Mouse (Mus musculus): ENCODE data around the gene Lmntd1.

The Lmntd1 gene

DNA sequence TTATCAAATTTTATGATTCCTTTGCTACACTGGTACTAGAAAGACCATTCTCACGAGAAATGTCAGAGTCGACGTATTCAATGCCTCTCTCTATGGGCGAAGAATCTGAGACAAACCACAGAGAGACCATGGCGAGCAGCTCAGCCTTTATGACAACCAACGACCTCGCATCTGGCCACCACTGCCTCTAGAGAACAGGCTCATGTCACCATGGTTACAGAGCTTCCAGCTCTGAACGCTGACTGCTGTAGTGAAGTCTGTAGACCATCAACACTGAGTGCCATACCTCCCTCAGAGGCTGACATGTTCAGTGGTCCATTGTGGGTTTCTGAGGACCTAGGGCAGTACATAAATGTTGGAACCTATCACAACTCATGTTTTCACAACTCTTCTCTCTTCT is 180.2 kb downstream of the Lmntd1 start:
- no peak for DNase-seq (ENCODE audit: low spot score in 2 of 2)

- DNase-seq (ENCODE audit: low spot score in 2 of 2), result no peak
These were observed 181.1 kb downstream of the Lmntd1 start for GRCm38 (mm10) chr6:145432711-145433708.

DNA sequence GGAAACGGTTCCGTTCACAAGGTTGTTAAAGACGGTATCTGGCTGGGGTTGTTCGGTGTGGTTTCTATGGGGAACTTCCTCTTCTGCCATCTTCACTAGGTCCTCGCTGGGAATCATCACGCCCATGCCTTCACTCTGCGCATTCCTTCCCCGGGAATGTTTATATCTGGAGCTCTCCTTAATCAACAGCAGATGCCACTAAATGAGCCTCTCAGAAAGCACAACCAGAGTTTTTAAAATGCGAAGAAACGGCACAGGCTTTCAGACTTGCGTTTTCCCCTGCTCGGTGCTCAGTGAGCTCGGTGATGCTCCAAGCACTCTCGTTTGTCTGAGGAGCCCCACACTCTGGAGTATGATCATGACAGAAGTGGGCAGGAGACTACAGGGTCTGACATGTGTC is 182.4 kb downstream of the Lmntd1 start:
- no peak for DNase-seq (ENCODE audit: low spot score in 2 of 2)

DNA sequence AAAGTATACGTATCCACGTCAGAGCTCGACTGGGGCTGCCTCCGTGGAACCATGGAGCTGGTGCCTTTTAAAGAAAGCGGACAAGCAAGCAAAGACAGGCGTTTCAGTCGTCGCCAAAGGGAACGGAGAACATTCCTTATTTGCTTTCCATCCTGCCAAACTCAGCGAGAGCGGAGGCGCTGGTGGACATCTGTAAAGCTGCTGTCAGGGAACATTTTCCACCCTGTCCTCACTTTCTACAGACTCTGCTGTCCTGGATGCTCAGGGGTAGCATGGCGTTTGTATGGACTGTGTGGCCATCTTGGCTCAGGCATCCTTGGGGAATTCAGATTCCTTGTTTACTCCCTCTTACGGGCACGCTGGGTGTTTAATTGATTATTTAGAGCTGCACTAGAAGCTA is 186.7 kb downstream of the Lmntd1 start:
- DNase-seq (ENCODE audit: low spot score in 2 of 2), result no peak

DNA sequence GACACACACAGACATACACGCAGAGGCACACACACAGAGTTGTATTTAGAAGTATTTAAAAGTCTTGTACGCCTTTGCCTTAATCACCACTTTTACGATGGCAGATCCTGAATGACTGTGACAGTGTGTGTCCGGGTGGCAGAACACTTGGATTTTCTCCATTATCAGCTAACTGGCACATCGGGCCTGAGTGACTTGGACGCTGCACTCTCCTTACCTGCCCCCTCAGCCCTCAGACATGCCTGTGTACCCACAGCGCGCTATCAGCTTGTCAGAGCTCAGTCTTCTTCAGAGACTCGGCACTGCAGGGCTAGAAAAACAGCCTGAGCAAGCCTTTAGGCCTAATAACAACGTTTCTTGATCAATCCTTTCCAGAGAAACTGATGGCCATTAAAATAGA is 187.6 kb downstream of the Lmntd1 start:
- DNase-seq (ENCODE audit: low spot score in 2 of 2), result no peak

DNA sequence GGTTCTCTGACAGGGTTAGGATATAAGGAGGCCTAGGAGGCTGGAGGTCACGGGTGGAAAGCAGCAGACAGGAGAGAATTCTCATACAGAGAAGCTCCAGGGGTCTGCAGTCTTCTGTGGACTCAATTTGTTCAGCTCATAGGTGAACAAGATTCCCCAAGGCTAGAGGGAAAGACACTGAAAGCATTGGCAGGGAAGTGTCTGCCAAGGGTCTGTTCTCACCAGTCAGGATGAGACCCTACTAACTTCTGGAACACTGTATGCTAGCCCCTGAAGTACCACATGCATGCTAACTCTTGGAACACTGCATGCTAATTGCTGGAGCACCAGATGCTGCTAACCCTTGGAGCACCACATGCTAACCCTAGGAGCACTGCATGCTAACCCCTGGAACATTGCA is 190.0 kb downstream of the Lmntd1 start:
- no peak for DNase-seq (ENCODE audit: low spot score in 2 of 2)

DNA sequence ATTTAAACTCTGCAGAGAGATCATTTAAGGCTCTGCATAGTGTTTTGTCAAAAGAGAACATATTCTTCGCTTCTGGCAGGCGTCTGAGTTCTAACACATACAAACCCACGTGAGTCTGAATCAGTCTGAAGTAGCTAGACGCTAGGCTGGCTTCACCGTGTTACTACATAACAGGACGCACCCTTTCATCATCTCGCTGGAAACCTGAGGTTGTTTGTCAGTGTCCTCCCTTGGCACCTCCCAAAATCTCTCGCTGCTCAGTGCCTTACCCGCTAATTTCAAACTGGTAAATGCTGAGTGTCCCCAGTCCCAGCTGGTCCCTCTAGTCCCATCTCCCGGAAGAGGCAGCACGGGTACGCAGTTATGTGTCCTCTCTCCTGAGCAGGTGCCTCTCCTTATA is 190.6 kb downstream of the Lmntd1 start:
- DNase-seq (ENCODE audit: low spot score in 2 of 2), result no peak

GRCm38 (mm10) chr6:145421666-145422065 is 192.5 kb downstream of the Lmntd1 start:
- no peak for DNase-seq (ENCODE audit: low spot score in 2 of 2)

GRCm38 (mm10) chr6:145420407-145420806 is 193.7 kb downstream of the Lmntd1 start:
- DNase-seq (ENCODE audit: low spot score in 2 of 2), result no peak

DNA sequence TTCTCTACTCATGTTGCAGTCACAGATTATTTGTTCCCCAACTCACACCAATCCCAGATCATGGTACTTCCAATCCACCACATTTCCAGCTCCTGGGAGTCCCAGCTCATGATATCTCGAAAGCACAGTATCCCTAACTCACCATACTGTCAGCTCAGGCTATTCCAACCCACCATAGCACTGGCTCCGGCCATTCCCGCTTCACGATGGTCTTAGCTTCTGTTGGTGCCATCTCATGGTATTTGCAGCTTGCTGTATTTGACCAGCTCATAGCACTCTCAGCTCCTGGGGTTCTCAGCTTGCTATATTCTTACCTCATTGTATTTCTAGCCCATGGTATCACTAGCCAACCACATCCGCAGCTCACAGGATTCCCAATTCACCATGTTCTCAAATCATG is 195.3 kb downstream of the Lmntd1 start:
- no peak for DNase-seq (ENCODE audit: low spot score in 2 of 2)

GRCm38 (mm10) chr6:145417720-145418440 is 196.2 kb downstream of the Lmntd1 start:
- DNase-seq (ENCODE audit: low spot score in 2 of 2), result no peak

DNA sequence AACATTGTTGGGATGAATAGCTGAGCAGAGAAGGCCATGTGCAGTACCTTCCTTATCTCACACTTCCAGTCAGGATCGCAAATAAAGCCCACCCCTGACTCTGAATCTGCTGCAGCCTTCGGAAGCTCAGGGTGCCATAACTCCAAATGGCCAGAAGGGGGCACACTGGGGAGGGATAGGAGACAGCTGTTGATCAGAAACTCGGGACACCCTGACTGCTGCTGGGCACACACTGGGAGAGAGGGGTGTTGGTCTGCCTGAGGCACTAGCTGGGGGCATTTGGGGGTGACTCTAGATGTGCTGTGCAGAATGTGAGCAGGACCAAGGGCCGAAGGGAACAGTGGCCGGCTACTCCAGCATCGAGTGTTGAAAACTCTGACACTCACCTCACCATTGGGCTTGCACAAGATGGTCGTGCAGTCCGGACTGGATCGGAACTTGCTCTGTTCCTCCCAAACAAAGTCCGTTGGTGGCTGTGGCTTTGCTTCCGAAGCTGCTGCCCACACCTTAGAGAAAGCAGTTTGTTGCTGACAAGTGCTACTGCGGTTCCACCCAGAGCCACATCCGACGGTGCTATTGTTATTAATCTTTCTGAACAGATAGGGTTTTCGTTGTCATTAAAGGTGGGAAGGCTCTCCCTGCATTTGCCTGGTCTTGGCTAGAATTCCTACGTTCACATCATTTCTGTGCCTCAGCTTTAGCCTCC is 197.0 kb downstream of the Lmntd1 start:
- peak in 1 of 2 experiments; percentile 15 for DNase-seq (ENCODE audit: low spot score in 2 of 2)

- no peak for DNase-seq (ENCODE audit: low spot score in 2 of 2)
These were observed 209.6 kb downstream of the Lmntd1 start for GRCm38 (mm10) chr6:145404369-145405051.

DNA sequence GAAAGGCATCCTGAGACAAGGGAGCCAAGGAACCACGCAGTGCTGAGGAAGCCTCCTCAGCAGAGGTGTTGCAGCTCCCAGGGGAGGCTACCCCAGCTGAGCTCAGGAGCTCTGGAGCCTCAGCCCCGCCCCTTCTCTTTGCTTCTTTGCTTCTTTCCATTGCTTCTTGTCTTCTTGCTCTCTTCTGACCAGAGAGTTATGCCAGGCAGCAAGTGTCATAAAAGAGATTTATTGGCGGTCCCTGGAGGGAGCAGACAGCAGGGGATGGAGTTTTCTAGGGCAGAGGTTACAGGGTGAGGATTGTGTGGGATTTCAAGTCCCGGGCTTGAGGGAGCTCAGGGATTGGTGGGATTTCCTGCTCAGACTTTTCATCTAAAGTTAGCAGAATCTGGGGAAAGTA is 213.0 kb downstream of the Lmntd1 start:
- no peak for DNase-seq (ENCODE audit: low spot score in 2 of 2)

- no peak for DNase-seq (ENCODE audit: low spot score in 2 of 2)
These were observed 216.2 kb downstream of the Lmntd1 start for GRCm38 (mm10) chr6:145397881-145398280.

GRCm38 (mm10) chr6:145396534-145396933 is 217.6 kb downstream of the Lmntd1 start:
- DNase-seq (ENCODE audit: low spot score in 2 of 2), result no peak

GRCm38 (mm10) chr6:145390421-145390820 is 223.7 kb downstream of the Lmntd1 start:
- no peak for DNase-seq (ENCODE audit: low spot score in 2 of 2)

DNA sequence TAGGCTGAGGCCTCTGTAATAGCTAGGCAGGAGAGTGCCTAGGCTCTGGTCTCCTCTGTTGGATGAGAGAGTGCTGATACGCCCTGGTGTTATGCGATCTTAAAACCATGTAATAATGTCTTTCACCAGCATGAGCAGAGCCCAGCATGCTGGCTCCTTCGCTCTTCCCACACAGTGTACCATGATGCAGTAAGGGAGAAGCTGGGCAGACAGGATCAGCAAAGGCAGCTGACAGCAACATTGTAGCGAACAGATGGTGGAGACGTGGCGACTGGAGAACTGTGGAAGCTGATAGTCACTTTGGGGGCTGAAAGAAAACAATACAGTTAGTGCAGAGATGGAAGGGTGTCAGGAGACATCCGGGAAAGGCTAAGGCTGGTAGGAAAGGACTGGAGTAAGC is 224.2 kb downstream of the Lmntd1 start:
- DNase-seq (ENCODE audit: low spot score in 2 of 2), result no peak

GRCm38 (mm10) chr6:145387378-145387777 is 226.7 kb downstream of the Lmntd1 start:
- DNase-seq (ENCODE audit: low spot score in 2 of 2), result no peak

GRCm38 (mm10) chr6:145382586-145383380 is 231.3 kb downstream of the Lmntd1 start:
- peak in 1 of 2 experiments; percentile 15 for DNase-seq (ENCODE audit: low spot score in 2 of 2)

- DNase-seq (ENCODE audit: low spot score in 2 of 2), result no peak
These were observed 233.2 kb downstream of the Lmntd1 start for GRCm38 (mm10) chr6:145380961-145381360.
